Mouse (Mus musculus) liver, embryonic 16.5 days (tissue): Measurements from ENCODE around the gene Mgea5. TPM values are rescaled to one million over a fixed set of nuclear protein-coding genes. Genes with fewer than 3 reads are reported as not detected.

Experiments
- ATAC-seq: fragments of 200-750 bp; cut with Nextera tagmentation; 2 replicates; pipeline ENCODE4 v1.8.0; 2017; ENCODE audit warnings: low read depth, mild to moderate bottlenecking, moderate number of reproducible peaks, moderate library complexity
- H3K27ac ChIP-seq: fragments of 300-500 bp; sonication (generic); 2 replicates; pipeline ENCODE4 v1.5.1; 2014; ENCODE audit warnings: mild to moderate bottlenecking, low read length
- H3K27me3 ChIP-seq: fragments of 300-500 bp; sonication (generic); 2 replicates; pipeline ENCODE4 v1.6.1; 2014; ENCODE audit warnings: low read depth, low read length, mixed read lengths; ENCODE audit not compliant: control insufficient read depth, insufficient read depth
- H3K36me3 ChIP-seq: fragments of 300-500 bp; sonication (generic); 2 replicates; pipeline ENCODE4 v1.6.1; 2014; ENCODE audit warnings: mild to moderate bottlenecking; ENCODE audit not compliant: control insufficient read depth, insufficient read depth
- H3K4me1 ChIP-seq: fragments of 300-500 bp; sonication (generic); 2 replicates; pipeline ENCODE4 v1.6.1; 2014; ENCODE audit warnings: low read depth, low read length, mixed read lengths; ENCODE audit not compliant: control insufficient read depth
- H3K4me2 ChIP-seq: fragments of 300-500 bp; sonication (generic); 2 replicates; pipeline ENCODE4 v1.6.1; 2014; ENCODE audit warnings: low read depth, low read length, mixed read lengths
- H3K4me3 ChIP-seq: fragments of 300-500 bp; sonication (generic); 2 replicates; pipeline ENCODE4 v1.5.1; 2014; ENCODE audit warnings: low read depth, mild to moderate bottlenecking, low read length
- H3K9ac ChIP-seq: fragments of 300-500 bp; sonication (generic); 2 replicates; pipeline ENCODE4 v1.6.1; 2014; ENCODE audit warnings: low read depth, low read length
- H3K9me3 ChIP-seq: fragments of 300-500 bp; sonication (generic); replicated peaks from 2 replicates; pipeline ENCODE4 v1.6.1; 2016; ENCODE audit warnings: low read length; ENCODE audit not compliant: control insufficient read depth
- WGBS: fragments of 180-500 bp; shearing (Covaris S2); extraction: QIAGEN DNeasy Blood & Tissue Kit; methylation state at CpG from one replicate; pipeline ENCODE4 v1.1.7; 2014; ENCODE audit not compliant: insufficient replicate concordance; 5-methylcytosine and 5-hydroxymethylcytosine counted together
- polyA plus RNA-seq: library from polyadenylated mRNA; unstranded; fragments of >200 nt; fragmentation: Nextera tagmentation; extraction: Ambion mirVana; gene quantifications from 2 replicates; pipeline ENCODE4 v1.2.1, GENCODE M21; 2015

The Mgea5 gene
- polyA plus RNA-seq, 1 experiment from 2014 or later, result 16.3 TPM

DNA sequence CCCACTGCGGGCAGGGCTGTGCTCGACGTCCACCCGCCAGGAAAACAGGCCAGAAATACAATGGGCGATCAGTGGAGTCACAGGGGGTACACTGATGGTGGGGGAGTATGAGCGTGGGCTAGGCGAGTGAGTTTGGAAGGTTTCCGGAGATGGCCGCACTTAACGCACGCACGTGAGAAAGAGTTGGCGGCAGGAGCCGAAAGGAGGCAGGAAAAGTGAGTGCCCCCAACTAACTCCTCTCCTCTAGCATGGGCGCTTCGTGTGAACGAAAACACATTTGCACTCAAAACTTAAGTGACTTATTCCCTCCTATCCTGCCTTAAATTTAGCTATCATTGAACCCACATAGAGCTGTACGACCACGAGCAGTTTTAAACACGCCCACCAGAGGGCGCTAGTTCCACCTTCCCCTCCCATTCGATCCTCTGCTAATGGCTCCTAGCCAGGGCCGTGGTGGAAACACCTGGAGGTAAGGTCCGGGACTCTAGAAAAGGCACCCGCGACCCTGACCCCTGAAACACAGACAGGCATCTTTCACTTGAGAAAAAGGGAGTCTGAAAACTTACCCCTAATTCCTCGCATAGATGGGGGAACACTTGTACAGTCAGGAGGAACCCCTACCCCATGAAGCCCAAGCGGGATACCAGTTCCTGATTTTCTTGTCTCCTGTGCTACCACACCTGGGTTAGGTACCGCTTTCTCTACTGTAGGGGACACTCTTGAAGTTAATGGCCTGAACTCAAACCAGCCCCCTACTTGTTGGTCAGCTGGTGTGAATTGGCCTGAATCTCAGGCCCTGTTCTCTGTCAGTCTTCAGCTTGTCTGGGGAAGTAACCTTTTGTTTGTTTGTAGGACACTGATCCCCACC is 37.2 kb downstream of the Mgea5 start:
- Histone ChIP-seq H3K4me2 (no peak overlapping the region), H3K27ac (no peak overlapping the region), H3K4me3 (no peak overlapping the region), H3K36me3 (peaks cover under 1% of the 10 kb centered on the region; the same call in 1 of the 2 replicates), H3K27me3 (peaks cover 50% of the 10 kb centered on the region), H3K9ac (no peak overlapping the region), H3K9me3 (no peaks in the 10 kb centered on the region), H3K4me1 (peaks cover 22% of the 10 kb centered on the region)
- 10% methylated on average over 29 of the region's 29 CpGs for whole genome bisulfite sequencing
- 0 out of 2 replicates have a peak, but pooled peaks have one; percentile 28 for ATAC-seq

DNA sequence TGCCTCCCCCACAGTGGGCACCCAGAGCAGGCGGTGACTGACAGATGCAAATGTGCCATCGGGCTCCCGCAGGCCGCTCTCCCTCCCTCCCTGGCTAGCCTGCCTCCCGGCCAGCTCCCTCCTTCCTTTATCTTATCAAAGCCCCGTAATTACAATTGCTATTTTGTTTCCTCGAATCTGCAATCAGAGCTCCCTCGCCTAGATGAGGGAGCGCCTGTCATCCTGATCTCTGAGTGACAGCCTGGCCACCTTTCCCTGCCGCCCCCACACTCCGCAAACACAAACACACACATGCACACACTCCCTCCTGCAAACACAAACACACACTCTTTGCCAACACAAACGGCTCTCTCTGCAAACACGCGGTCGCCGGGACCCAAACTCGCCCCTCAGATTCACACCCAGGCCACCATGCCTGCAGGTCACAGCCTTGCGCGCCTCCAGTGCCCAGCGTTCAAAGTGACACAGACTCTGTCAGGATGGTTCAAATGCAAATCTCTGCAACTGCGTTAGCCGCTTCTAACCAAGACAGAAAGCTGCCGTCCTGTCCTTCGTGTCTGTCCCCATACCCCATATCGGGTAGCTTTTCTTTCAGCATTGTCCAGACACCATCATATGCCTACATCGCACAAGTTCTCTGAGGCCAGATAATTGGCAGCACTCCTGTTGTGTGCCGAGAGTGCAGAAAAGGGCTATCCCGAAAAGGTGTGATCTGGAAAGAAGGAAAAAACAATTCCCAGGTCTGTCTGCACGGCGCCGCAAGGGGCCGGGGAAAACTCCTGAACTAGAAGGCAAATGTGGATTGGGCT is 38.1 kb downstream of the Mgea5 start:
- Histone ChIP-seq H3K9ac (no peak overlapping the region), H3K36me3 (no peaks in the 10 kb centered on the region), H3K27me3 (peaks cover 59% of the 10 kb centered on the region), H3K4me2 (no peak overlapping the region), H3K4me1 (peaks cover 22% of the 10 kb centered on the region), H3K27ac (no peak overlapping the region), H3K4me3 (no peak overlapping the region), H3K9me3 (no peaks in the 10 kb centered on the region)
- no peak for ATAC-seq
- 5% methylated on average over 32 of the region's 32 CpGs for WGBS

DNA sequence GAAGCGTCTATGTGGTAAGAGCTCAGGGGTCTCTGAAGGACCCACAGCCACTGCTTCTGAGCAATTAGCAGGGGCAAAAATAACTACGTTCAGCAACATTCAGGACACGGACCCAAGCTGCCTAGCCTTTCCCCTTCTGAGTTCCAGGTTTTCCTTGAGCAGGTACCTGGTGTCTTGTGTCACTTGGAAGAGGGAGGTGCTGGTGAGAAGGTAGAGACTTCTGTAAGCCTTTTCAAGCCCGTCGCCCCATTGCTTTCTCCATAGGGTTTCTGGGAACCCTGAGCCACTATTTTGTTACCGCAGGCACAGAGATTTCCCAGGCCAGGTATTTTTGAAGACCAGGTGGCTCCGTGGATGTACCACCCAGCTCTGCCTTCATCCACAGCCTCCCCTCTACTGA is 40.0 kb downstream of the Mgea5 start:
- Histone ChIP-seq H3K27me3 (peaks cover 77% of the 10 kb centered on the region), H3K4me3 (no peak overlapping the region), H3K27ac (no peak overlapping the region), H3K36me3 (no peaks in the 10 kb centered on the region), H3K4me1 (peaks cover 17% of the 10 kb centered on the region), H3K9ac (no peak overlapping the region), H3K4me2 (no peak overlapping the region), H3K9me3 (no peaks in the 10 kb centered on the region)
- WGBS, result 27% methylated on average over 7 of the region's 7 CpGs
- no peak for ATAC-seq

DNA sequence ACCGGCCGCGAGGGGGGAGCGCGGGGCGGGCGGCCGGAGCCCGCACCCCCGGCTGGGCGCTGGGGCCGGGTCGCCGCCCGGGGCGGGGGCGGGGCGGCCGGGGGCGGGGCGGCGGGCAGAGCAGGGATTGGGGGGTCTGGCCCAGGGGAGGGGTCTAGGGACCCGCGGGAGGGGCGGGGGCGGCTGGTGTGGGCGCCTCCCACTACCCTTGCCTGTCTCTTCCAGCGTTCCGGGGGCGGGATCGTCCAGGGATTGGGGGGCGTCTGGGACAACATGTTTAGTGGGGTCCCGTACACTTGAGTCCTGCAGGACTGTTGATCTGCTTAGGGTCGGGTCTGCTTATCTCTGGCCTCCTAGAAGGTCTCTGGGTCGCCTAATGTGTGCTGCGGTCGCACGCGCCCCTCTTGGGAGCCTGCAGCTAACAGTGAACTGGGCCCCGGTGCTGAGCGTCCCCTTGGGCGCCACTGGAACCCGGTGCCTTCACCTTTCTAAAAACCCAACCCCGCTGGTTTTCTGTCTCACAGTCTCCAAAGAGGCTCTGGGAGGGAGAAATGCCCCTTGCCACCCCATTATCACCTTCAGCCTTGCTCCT is 40.6 kb downstream of the Mgea5 start:
- no peak for ATAC-seq
- H3K4me2 ChIP-seq, result peak overlapping the region; percentile 58
- H3K4me3 ChIP-seq, result peak overlapping the region; percentile 39
- WGBS, result 2% methylated on average over 30 of the region's 44 CpGs
- H3K27me3 ChIP-seq, result peaks cover 83% of the 10 kb centered on the region
- H3K9me3 ChIP-seq, result no peaks in the 10 kb centered on the region
- H3K9ac ChIP-seq, result no peak overlapping the region
- H3K4me1 ChIP-seq, result peaks cover 11% of the 10 kb centered on the region
- H3K27ac ChIP-seq, result no peak overlapping the region
- H3K36me3 ChIP-seq, result no peaks in the 10 kb centered on the region

DNA sequence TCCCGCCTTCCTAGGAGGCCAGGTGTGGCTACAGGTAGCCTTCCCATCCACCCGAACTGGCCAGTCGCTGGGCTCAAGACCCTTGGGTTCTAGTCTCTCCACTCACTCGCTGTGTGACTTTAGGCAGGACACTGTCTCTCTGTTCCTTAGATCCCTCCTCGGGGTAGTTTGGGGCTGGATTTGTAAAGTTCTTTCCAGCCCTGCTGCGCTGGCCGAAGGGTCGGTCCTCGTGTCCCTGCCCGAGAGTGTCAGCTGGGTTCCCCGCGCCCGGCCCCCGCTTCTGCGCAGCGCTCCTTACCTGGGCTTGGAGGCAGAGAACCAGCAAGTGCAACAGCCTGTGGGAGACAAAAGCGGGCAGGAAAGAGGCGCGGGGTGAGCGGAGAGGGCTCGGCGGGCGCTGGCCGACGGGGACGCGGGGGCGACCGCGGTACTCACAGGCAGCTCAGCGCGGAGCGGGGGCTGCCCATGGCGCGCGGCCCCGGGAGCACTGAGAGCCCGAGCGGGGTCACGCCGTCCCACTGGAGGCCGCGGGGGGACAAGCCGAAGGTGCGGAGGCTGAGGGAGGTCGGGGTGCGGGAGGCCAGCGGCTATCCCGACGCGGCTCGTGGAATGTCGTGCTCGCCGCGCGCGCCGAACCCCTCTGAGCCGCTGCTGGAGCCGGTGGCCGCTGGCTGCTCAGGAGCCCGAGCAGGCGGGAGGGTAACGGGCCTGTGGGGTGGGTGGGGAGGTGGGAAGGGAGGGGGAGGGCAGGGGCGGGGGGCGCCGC is 41.2 kb downstream of the Mgea5 start, which contains the start of gene Fgf8:
Gene Fgf8 (minus strand): TSS at position 698 of the 766 bp plus-strand sequence.
- Histone ChIP-seq H3K36me3 (no peaks in the 10 kb centered on the region), H3K4me1 (peaks cover 8% of the 10 kb centered on the region), H3K9ac (no peak within 1 kb of the TSS), H3K4me2 (peak within 1 kb of the TSS; percentile 58), H3K4me3 (peak within 1 kb of the TSS; percentile 39), H3K27me3 (peaks cover 89% of the 10 kb centered on the region), H3K9me3 (no peaks in the 10 kb centered on the region), H3K27ac (no peak within 1 kb of the TSS)
- under 1% methylated on average over 53 of the region's 68 CpGs for WGBS
- no peak for ATAC-seq

DNA sequence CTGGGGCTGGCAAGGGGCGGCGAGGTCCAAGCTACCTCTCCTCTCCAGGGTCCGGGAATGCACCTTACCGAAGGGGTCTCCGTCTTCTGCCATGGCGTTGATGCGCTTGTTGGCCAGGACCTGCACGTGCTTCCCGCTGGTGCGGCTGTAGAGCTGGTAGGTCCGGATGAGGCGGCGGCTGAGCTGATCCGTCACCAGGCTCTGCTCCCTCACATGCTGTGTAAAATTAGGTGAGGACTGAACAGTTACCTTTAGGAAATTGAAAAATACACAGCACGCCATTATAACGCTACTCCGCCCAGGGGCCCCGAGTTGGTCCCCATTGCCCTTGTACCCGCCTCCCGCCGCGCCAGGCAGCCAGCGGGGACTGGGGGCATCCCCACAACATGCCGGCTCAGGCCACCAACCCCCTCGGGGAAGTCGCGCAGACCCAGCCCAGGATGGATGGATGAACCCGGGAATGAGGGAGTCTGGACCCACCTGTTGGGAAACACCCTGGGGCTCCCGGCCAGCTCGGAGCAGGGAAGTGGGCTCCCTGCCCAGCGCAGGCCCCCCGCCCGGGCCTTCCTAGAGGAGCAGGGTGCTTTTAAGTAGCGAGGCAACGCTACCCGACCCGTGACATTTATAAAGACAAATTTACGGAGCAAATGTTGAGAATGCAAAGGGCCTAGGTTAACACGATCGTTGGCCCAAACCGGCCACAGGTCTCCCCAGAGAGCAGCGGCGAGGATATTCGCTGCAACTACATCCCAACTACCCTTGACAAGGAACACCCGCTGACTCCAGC is 42.0 kb downstream of the Mgea5 start:
- no peak overlapping the region for H3K4me2 ChIP-seq
- WGBS, result 4% methylated on average over 45 of the region's 45 CpGs
- H3K27ac ChIP-seq, result no peak overlapping the region
- no peaks in the 10 kb centered on the region for H3K9me3 ChIP-seq
- peaks cover 97% of the 10 kb centered on the region for H3K27me3 ChIP-seq
- no peak overlapping the region for H3K9ac ChIP-seq
- peaks cover 13% of the 10 kb centered on the region for H3K4me1 ChIP-seq
- H3K36me3 ChIP-seq, result no peaks in the 10 kb centered on the region
- no peak for ATAC-seq
- H3K4me3 ChIP-seq, result no peak overlapping the region

DNA sequence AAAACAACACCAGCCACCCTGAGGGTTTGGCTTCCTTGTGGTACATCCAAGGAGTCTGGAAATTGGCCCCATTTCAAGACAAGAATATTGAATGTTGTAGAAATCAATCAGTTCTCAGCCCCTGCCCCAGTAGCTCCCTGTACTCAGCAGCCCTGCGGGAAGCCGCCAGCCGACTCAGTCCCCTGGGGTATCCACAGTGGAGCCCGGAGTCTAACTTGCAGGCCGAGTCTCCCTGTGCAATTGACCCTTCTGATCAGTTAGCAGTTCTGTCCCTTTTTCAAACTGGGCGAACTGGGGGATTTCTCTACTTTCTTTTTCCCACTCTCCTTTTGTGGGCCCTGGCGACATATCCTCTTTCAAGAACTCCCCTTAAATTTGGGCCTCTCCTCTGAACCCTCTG is 42.8 kb downstream of the Mgea5 start:
- Histone ChIP-seq H3K4me2 (no peak overlapping the region), H3K9me3 (no peaks in the 10 kb centered on the region)
- no peak for ATAC-seq

DNA sequence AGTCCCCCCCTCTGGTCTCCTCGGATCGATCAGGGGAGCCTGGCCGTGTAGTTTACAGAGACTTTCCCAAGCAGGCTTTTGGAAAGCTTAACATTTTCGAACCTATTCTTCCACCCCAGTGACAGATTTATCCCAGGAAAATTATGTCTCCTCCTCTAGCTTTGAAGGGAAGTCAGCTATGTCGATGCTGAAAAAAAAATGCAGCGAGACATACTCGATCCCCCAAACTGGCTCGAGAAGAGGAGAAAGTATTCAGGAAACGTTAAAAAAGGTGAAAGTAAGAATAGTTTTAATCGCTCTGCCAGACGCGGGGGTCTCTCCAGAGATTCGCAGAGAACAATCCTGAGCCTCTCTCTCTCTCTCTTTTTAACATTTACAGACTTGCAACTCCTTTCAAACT is 43.4 kb downstream of the Mgea5 start:
- no peaks in the 10 kb centered on the region for H3K36me3 ChIP-seq
- ATAC-seq, result no peak
- no peak overlapping the region for H3K4me3 ChIP-seq
- H3K9ac ChIP-seq, result no peak overlapping the region
- WGBS, result 14% methylated on average over 13 of the region's 13 CpGs
- no peak overlapping the region for H3K27ac ChIP-seq
- peaks cover 97% of the 10 kb centered on the region for H3K27me3 ChIP-seq
- H3K4me1 ChIP-seq, result peaks cover 7% of the 10 kb centered on the region
- no peaks in the 10 kb centered on the region for H3K9me3 ChIP-seq
- H3K4me2 ChIP-seq, result no peak overlapping the region

More for the DNA sequence above, 42.8 kb downstream of the Mgea5 start:
- H3K27me3 ChIP-seq, result peaks cover 97% of the 10 kb centered on the region
- peaks cover 8% of the 10 kb centered on the region for H3K4me1 ChIP-seq
- H3K27ac ChIP-seq, result no peak overlapping the region
- no peaks in the 10 kb centered on the region for H3K36me3 ChIP-seq
- no peak overlapping the region for H3K9ac ChIP-seq
- H3K4me3 ChIP-seq, result no peak overlapping the region
- 19% methylated on average over 7 of the region's 7 CpGs for WGBS
